Mouse (Mus musculus) CH12.LX (cell line): ENCODE results near the gene Ccdc184. TPM values are rescaled to one million over a fixed set of nuclear protein-coding genes. Genes with fewer than 3 reads are reported as not detected.
A peak's percentile ranks its signal among the peaks of the same experiment; 100 is the strongest.

Source experiments
- DNase-seq: peaks from one replicate; pipeline ENCODE4 v3.0.0-alpha.2; 2013; ENCODE audit errors: extremely low read depth
- H3K27ac ChIP-seq: 2 replicates; pipeline ENCODE4 v1.5.1; 2012; ENCODE audit warnings: low read depth, mild to moderate bottlenecking, control low read depth, moderate library complexity; ENCODE audit not compliant: insufficient read depth
- H3K27me3 ChIP-seq: replicated peaks from 2 replicates; pipeline ENCODE3; 2012; ENCODE audit warnings: inconsistent platforms
- H3K36me3 ChIP-seq, 2 experiments: replicated peaks in 1 of 2; 2 replicates each; pipeline versions ENCODE3 to v1.6.1; 2012; ENCODE audit warnings: inconsistent platforms in 1 of 2, low read length in 1 of 2, mild to moderate bottlenecking in 1 of 2, mixed read lengths in 1 of 2, moderate library complexity in 1 of 2; ENCODE audit not compliant: control insufficient read depth in 1 of 2, insufficient read depth in 1 of 2
- H3K4me1 ChIP-seq, 2 experiments: 2 replicates each; pipeline ENCODE4 v1.6.1; 2012; ENCODE audit warnings: inconsistent platforms in 1 of 2, moderate library complexity in 1 of 2; ENCODE audit not compliant: insufficient read depth in 2 of 2, control insufficient read depth in 1 of 2
- H3K4me2 ChIP-seq: 2 replicates; pipeline ENCODE4 v1.6.1; 2012; ENCODE audit warnings: low read depth, mild to moderate bottlenecking, control low read depth; ENCODE audit not compliant: poor library complexity, insufficient read depth, severe bottlenecking
- H3K4me3 ChIP-seq, 3 experiments: fragments of 150-350 bp in 1 of 3; sonication (generic) in 1 of 3; replicated peaks in 1 of 3; 2 replicates each; pipeline versions ENCODE3 to v1.5.1; 2011 to 2012; ENCODE audit warnings: low read depth in 2 of 3, low read length in 2 of 3, mild to moderate bottlenecking in 2 of 3, moderate library complexity in 2 of 3, control low read depth in 1 of 3, improper control_type of control experiment in 1 of 3, inconsistent platforms in 1 of 3, mixed read lengths in 1 of 3; ENCODE audit not compliant: poor library complexity in 1 of 3
- H3K79me2 ChIP-seq: replicated peaks from 2 replicates; pipeline ENCODE4 v1.6.1; 2012; ENCODE audit warnings: mild to moderate bottlenecking, moderate library complexity; ENCODE audit not compliant: control insufficient read depth, poor library complexity, insufficient read depth, severe bottlenecking; ENCODE audit errors: extremely low read depth
- H3K9ac ChIP-seq: 2 replicates; pipeline ENCODE4 v1.6.1; 2012; ENCODE audit warnings: low read depth, mild to moderate bottlenecking, control low read depth, moderate library complexity; ENCODE audit not compliant: insufficient read depth
- H3K9me3 ChIP-seq: replicated peaks from 2 replicates; pipeline ENCODE3; 2012; ENCODE audit warnings: low read length, inconsistent platforms, mixed read lengths
- CHD2 ChIP-seq: IDR thresholded peaks from 2 replicates; pipeline ENCODE4 v1.6.1; 2011; ENCODE audit warnings: low read length, improper control_type of control experiment
- E2F4 ChIP-seq: IDR thresholded peaks from 2 replicates; pipeline ENCODE4 v1.6.1; 2011; ENCODE audit warnings: low read depth, low read length, improper control_type of control experiment; ENCODE audit not compliant: insufficient replicate concordance
- ELF1 ChIP-seq: IDR thresholded peaks from 2 replicates; pipeline ENCODE4 v1.6.1; 2014; ENCODE audit warnings: low read depth, mild to moderate bottlenecking, inconsistent platforms, low read length, improper control_type of control experiment
- EP300 ChIP-seq: IDR thresholded peaks from 2 replicates; pipeline ENCODE4 v1.6.1; 2011; ENCODE audit warnings: low read length, improper control_type of control experiment
- GABPA ChIP-seq: IDR thresholded peaks from 2 replicates; pipeline ENCODE4 v1.6.1; 2012; ENCODE audit warnings: low read depth, low read length, improper control_type of control experiment, inconsistent platforms; ENCODE audit not compliant: insufficient replicate concordance
- HCFC1 ChIP-seq: IDR thresholded peaks from 2 replicates; pipeline ENCODE4 v1.6.1; 2012; ENCODE audit warnings: low read depth, mild to moderate bottlenecking, inconsistent platforms, low read length, improper control_type of control experiment
- JUND ChIP-seq: conservative IDR thresholded peaks from 2 replicates; pipeline ENCODE4 v1.6.1; 2011; ENCODE audit warnings: low read depth, low read length, improper control_type of control experiment
- KAT2A ChIP-seq: IDR thresholded peaks from 2 replicates; pipeline ENCODE4 v1.6.1; 2012; ENCODE audit warnings: low read length, improper control_type of control experiment, inconsistent platforms; ENCODE audit not compliant: insufficient replicate concordance
- MAFK ChIP-seq: IDR thresholded peaks from 2 replicates; pipeline ENCODE4 v1.6.1; 2011; ENCODE audit warnings: low read length, improper control_type of control experiment; ENCODE audit not compliant: insufficient replicate concordance
- MEF2A ChIP-seq: IDR thresholded peaks from 2 replicates; pipeline ENCODE4 v1.6.1; 2014; ENCODE audit warnings: low read depth, mild to moderate bottlenecking, inconsistent platforms, low read length, improper control_type of control experiment, borderline replicate concordance
- MYC ChIP-seq: IDR thresholded peaks from 2 replicates; pipeline ENCODE4 v1.6.1; 2011; ENCODE audit warnings: low read depth, mild to moderate bottlenecking, improper control_type of control experiment, low read length
- NRF1 ChIP-seq: IDR thresholded peaks from 2 replicates; pipeline ENCODE4 v1.6.1; 2014; ENCODE audit warnings: low read depth, mild to moderate bottlenecking, inconsistent platforms, low read length, improper control_type of control experiment, moderate library complexity
- POLR2A ChIP-seq: IDR thresholded peaks from 2 replicates; pipeline ENCODE4 v1.6.1; 2011; ENCODE audit warnings: low read depth, mild to moderate bottlenecking, improper control_type of control experiment, low read length
- RAD21 ChIP-seq: IDR thresholded peaks from 2 replicates; pipeline ENCODE4 v1.6.1; 2011; ENCODE audit warnings: low read depth, mild to moderate bottlenecking, low read length, improper control_type of control experiment, moderate library complexity
- RCOR1 ChIP-seq: conservative IDR thresholded peaks from 2 replicates; pipeline ENCODE4 v1.6.1; 2012; ENCODE audit warnings: low read depth, mild to moderate bottlenecking, inconsistent platforms, low read length, improper control_type of control experiment
- TBP ChIP-seq: conservative IDR thresholded peaks from 2 replicates; pipeline ENCODE4 v1.6.1; 2011; ENCODE audit warnings: low read depth, low read length, improper control_type of control experiment
- TCF12 ChIP-seq: IDR thresholded peaks from 2 replicates; pipeline ENCODE4 v1.6.1; 2014; ENCODE audit warnings: low read depth, mild to moderate bottlenecking, inconsistent platforms, low read length, improper control_type of control experiment
- USF1 ChIP-seq: IDR thresholded peaks from 2 replicates; pipeline ENCODE4 v1.6.1; 2014; ENCODE audit warnings: low read depth, mild to moderate bottlenecking, inconsistent platforms, low read length, improper control_type of control experiment
- ZC3H11A ChIP-seq: IDR thresholded peaks from 2 replicates; pipeline ENCODE4 v1.6.1; 2012; ENCODE audit warnings: low read depth, mild to moderate bottlenecking, inconsistent platforms, low read length, improper control_type of control experiment
- ZMIZ1 ChIP-seq: IDR thresholded peaks from 2 replicates; pipeline ENCODE4 v1.6.1; 2012; ENCODE audit warnings: low read depth, mild to moderate bottlenecking, inconsistent platforms, low read length, improper control_type of control experiment
- ZNF384 ChIP-seq: IDR thresholded peaks from 2 replicates; pipeline ENCODE4 v1.6.1; 2012; ENCODE audit warnings: low read depth, low read length, improper control_type of control experiment, inconsistent platforms
- dilution Hi-C: fragments of 300-500 bp; cut with MboI; formaldehyde crosslinking; loops from 2 replicates; pipeline ENCODE4 v1.14.3; 2020; ENCODE audit warnings: low sequenced_read_pairs; ENCODE audit not compliant: extremely low pct_unique_long_range_greater_than_20kb, extremely low pct_ligation_motif_present
- in situ Hi-C: fragments of 300-500 bp; cut with MboI; formaldehyde crosslinking; loops from 3 replicates; pipeline ENCODE4 v1.14.3; 2019; ENCODE audit warnings: low sequenced_read_pairs, low pct_ligation_motif_present, low pct_unique_long_range_greater_than_20kb, mixed read lengths
- polyA plus RNA-seq: library from polyadenylated mRNA; unstranded; fragments of >175 nt; gene quantifications from 2 replicates; pipeline ENCODE4 v1.2.1, GENCODE M21; 2012; ENCODE audit warnings: low read depth; ENCODE audit not compliant: insufficient read length
- total RNA-seq, 2 experiments: library from RNA; depleted of rRNA; stranded (reverse); fragments of 300-350 nt in 1 of 2; fragments of >200 nt in 1 of 2; gene quantifications; 2 replicates each; pipeline ENCODE4 v1.2.3; 2012 to 2014

Ccdc184 gene
- total and polyA plus RNA-seq, 3 experiments = 0.04 to 0.17 TPM; not detected in 1

GRCm38 (mm10) chr15:98145559-98146181 lies 21.3 kb upstream of the Ccdc184 start (continued):
- TF ChIP-seq USF1 (no peak), ZNF384 (no peak), MAFK (no peak), RAD21 (no peak), ZC3H11A (no peak), MYC (no peak), GABPA (no peak), CHD2 (peak; percentile 48), ELF1 (peak; percentile 81), JUND (no peak), TBP (peak; percentile 73; the same call in 1 of the 2 replicates), TCF12 (peak; percentile 59), POLR2A (peak; percentile 91), NRF1 (peak; percentile 94), KAT2A (peak; percentile 63; the same call in 1 of the 2 replicates), E2F4 (no peak), HCFC1 (peak; percentile 83), ZMIZ1 (no peak), RCOR1 (no peak)

GRCm38 (mm10) chr15:98148356-98148755 lies 18.6 kb upstream of the Ccdc184 start:
- no peak for DNase-seq
- Histone ChIP-seq H3K4me1 (peaks cover 0 to 18% of the 10 kb centered on the region in 2 experiments; a peak in 2 of 4 replicates), H3K4me3 (no peak overlapping the region), H3K27me3 (peaks cover 4% of the 10 kb centered on the region), H3K9me3 (peaks cover 7% of the 10 kb centered on the region), H3K4me2 (no peak overlapping the region), H3K36me3 (no peaks in the 10 kb centered on the region), H3K79me2 (peaks cover 15% of the 10 kb centered on the region), H3K9ac (no peak overlapping the region), H3K27ac (no peak overlapping the region)
- TF ChIP-seq ZC3H11A (no peak), USF1 (no peak), RAD21 (no peak)
- in situ Hi-C loops = no loop called here
- dilution Hi-C loops = no loop called here

DNA sequence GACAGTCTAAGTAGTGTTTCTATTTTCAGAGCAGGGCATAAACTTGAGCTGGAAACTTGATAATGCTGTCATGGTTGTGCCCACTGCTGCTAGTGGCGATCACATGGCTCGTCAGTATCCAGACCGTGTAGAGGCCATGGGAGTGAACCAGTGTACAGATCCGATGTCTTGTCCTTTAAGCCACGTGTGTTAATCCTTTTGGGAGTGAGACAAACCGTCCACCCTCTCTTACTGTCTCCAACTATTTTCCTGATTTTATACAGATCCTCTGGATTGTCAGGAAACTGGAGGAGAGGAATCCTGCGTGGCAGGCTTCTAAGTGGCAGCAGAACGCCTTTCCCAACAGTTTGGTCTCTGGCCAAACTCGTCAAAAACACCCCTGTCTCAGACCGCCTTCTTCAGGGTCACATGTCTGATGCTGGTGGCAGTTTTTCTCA lies 17.8 kb upstream of the Ccdc184 start:
- H3K4me1 ChIP-seq = peaks cover 0 to 21% of the 10 kb centered on the region in 2 experiments; a peak in 2 of 4 replicates
- H3K27me3 ChIP-seq = peaks cover 4% of the 10 kb centered on the region
- dilution Hi-C loops = no loop called here
- peaks cover 7% of the 10 kb centered on the region for H3K9me3 ChIP-seq
- no peak overlapping the region for H3K9ac ChIP-seq
- H3K36me3 ChIP-seq = no peaks in the 10 kb centered on the region
- H3K79me2 ChIP-seq = peaks cover 12% of the 10 kb centered on the region
- TF ChIP-seq EP300 (no peak), TCF12 (no peak), RCOR1 (no peak), MEF2A (no peak), ZC3H11A (no peak)
- DNase-seq = no peak
- in situ Hi-C loops = no loop called here
- H3K27ac ChIP-seq = no peak overlapping the region
- H3K4me3 ChIP-seq = no peak overlapping the region
- H3K4me2 ChIP-seq = no peak overlapping the region
